Mouse (Mus musculus) kidney, embryonic 16.5 days (tissue): ENCODE measurements around the gene Mctp2. TPM values are rescaled to one million over a fixed set of nuclear protein-coding genes. Genes with fewer than 3 reads are reported as not detected.

ENCODE experiments used
- ATAC-seq: fragments of 200-750 bp; cut with Nextera tagmentation; 2 replicates; pipeline ENCODE4 v1.8.0; 2017; ENCODE audit warnings: moderate TSS enrichment; ENCODE audit not compliant: low FRiP score, low TSS enrichment
- H3K27ac ChIP-seq: fragments of 300-500 bp; sonication (generic); 2 replicates; pipeline ENCODE4 v1.5.1; 2014; ENCODE audit warnings: low read length
- H3K27me3 ChIP-seq: fragments of 300-500 bp; sonication (generic); 2 replicates; pipeline ENCODE4 v1.6.1; 2014; ENCODE audit warnings: low read length, control low read depth, mixed read lengths; ENCODE audit not compliant: insufficient read depth
- H3K36me3 ChIP-seq: fragments of 300-500 bp; sonication (generic); 2 replicates; pipeline ENCODE4 v1.6.1; 2014; ENCODE audit warnings: low read length, control low read depth, mixed read lengths; ENCODE audit not compliant: insufficient read depth
- H3K4me1 ChIP-seq: fragments of 300-500 bp; sonication (generic); 2 replicates; pipeline ENCODE4 v1.6.1; 2014; ENCODE audit warnings: low read length, control low read depth, mixed read lengths; ENCODE audit not compliant: insufficient read depth
- H3K4me2 ChIP-seq: fragments of 300-500 bp; sonication (generic); replicated peaks from 2 replicates; pipeline ENCODE4 v1.6.1; 2014; ENCODE audit warnings: low read depth, low read length
- H3K4me3 ChIP-seq: fragments of 300-500 bp; sonication (generic); 2 replicates; pipeline ENCODE4 v1.5.1; 2014; ENCODE audit warnings: mild to moderate bottlenecking, low read length
- H3K9ac ChIP-seq: fragments of 300-500 bp; sonication (generic); replicated peaks from 2 replicates; pipeline ENCODE4 v1.6.1; 2014; ENCODE audit warnings: low read length
- H3K9me3 ChIP-seq: fragments of 300-500 bp; sonication (generic); 2 replicates; pipeline ENCODE4 v1.6.1; 2016; ENCODE audit warnings: low read length, control low read depth
- WGBS: fragments of 180-500 bp; shearing (Covaris S2); extraction: QIAGEN DNeasy Blood & Tissue Kit; methylation state at CpG from one replicate; pipeline ENCODE4 v1.1.7; 2014; 5-methylcytosine and 5-hydroxymethylcytosine counted together
- polyA plus RNA-seq: library from polyadenylated mRNA; unstranded; fragments of >200 nt; fragmentation: Nextera tagmentation; extraction: Ambion mirVana; gene quantifications from 2 replicates; pipeline ENCODE4 v1.2.1, GENCODE M21; 2015

Mctp2 gene
- polyA plus RNA-seq, 1 experiment from 2014 or later: 5.0 TPM

DNA sequence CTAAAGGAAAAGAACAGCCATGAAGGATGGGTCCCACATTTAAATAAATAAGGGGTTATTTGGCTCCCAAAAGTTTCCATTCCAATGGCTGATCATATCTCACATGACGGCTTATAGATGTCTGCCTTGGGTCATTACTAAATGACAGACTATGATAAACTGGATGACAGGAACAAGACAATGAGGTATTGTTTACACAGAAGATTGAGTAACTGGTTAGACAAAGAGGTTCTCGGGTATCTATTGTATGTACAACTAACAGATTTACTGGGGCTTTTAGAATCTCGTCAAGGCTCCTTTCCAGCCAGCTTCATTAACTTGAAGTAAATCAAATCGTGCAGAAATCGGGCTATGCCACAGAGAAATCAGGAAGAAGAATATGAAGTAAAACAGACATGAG is 227.5 kb downstream of the Mctp2 start:
- Histone ChIP-seq H3K27me3 (no peaks in the 10 kb centered on the region), H3K4me1 (no peaks in the 10 kb centered on the region), H3K27ac (no peak overlapping the region), H3K4me2 (no peak overlapping the region), H3K36me3 (no peaks in the 10 kb centered on the region), H3K4me3 (no peak overlapping the region), H3K9ac (no peak overlapping the region), H3K9me3 (no peaks in the 10 kb centered on the region)
- 44% methylated on average over 5 of the region's 5 CpGs for whole genome bisulfite sequencing
- ATAC-seq: no peak

- 86% methylated on average over 13 of the region's 13 CpGs for WGBS
- Histone ChIP-seq H3K4me3 (no peak overlapping the region), H3K9me3 (no peaks in the 10 kb centered on the region), H3K27me3 (no peaks in the 10 kb centered on the region), H3K36me3 (no peaks in the 10 kb centered on the region), H3K4me2 (no peak overlapping the region), H3K9ac (no peak overlapping the region), H3K4me1 (no peaks in the 10 kb centered on the region), H3K27ac (no peak overlapping the region)
- no peak for ATAC-seq
Observed at GRCm38 (mm10) chr7:72071418-72072184, 234.8 kb downstream of the Mctp2 start.

DNA sequence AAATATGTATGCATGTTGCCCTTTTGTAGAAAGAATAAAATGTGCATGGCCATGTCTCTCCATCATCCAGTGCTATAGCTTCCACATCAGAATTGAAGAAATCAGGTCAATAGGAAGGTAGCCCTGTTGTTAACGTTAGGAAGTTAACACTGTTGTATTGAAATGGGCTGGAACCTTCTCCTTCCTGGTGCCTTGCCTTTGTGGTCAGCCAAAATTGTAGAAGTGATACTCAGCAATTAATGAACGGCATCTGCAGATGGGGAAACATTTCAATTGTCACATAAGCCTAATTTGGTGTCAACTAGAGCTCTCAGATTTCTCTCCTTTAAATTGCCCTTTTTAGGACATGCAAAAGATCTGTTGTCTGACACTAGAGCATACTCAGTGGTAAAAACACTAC is 238.0 kb downstream of the Mctp2 start:
- Histone ChIP-seq H3K9me3 (no peaks in the 10 kb centered on the region), H3K27me3 (no peaks in the 10 kb centered on the region), H3K4me2 (no peak overlapping the region), H3K9ac (no peak overlapping the region), H3K27ac (no peak overlapping the region), H3K36me3 (no peaks in the 10 kb centered on the region), H3K4me1 (no peaks in the 10 kb centered on the region), H3K4me3 (no peak overlapping the region)
- 61% methylated on average over 2 of the region's 2 CpGs for WGBS
- no peak for ATAC-seq

- no peak for ATAC-seq
Observed at GRCm38 (mm10) chr7:72066352-72066751, 240.1 kb downstream of the Mctp2 start.

GRCm38 (mm10) chr7:72051759-72052158 is 254.6 kb downstream of the Mctp2 start:
- no peak overlapping the region for H3K9ac ChIP-seq
- H3K4me1 ChIP-seq: no peaks in the 10 kb centered on the region
- no peak for ATAC-seq
- no peaks in the 10 kb centered on the region for H3K36me3 ChIP-seq
- no peak overlapping the region for H3K4me3 ChIP-seq
- H3K27ac ChIP-seq: no peak overlapping the region
- H3K9me3 ChIP-seq: no peaks in the 10 kb centered on the region
- no peak overlapping the region for H3K4me2 ChIP-seq
- 79% methylated on average over 2 of the region's 2 CpGs for WGBS
- no peaks in the 10 kb centered on the region for H3K27me3 ChIP-seq

More at GRCm38 (mm10) chr7:72066352-72066751, 240.1 kb downstream of the Mctp2 start:
- Histone ChIP-seq H3K4me2 (no peak overlapping the region), H3K9me3 (no peaks in the 10 kb centered on the region), H3K9ac (no peak overlapping the region), H3K27me3 (no peaks in the 10 kb centered on the region), H3K27ac (no peak overlapping the region), H3K36me3 (no peaks in the 10 kb centered on the region), H3K4me1 (no peaks in the 10 kb centered on the region), H3K4me3 (no peak overlapping the region)
- 91% methylated on average over 2 of the region's 2 CpGs for WGBS

DNA sequence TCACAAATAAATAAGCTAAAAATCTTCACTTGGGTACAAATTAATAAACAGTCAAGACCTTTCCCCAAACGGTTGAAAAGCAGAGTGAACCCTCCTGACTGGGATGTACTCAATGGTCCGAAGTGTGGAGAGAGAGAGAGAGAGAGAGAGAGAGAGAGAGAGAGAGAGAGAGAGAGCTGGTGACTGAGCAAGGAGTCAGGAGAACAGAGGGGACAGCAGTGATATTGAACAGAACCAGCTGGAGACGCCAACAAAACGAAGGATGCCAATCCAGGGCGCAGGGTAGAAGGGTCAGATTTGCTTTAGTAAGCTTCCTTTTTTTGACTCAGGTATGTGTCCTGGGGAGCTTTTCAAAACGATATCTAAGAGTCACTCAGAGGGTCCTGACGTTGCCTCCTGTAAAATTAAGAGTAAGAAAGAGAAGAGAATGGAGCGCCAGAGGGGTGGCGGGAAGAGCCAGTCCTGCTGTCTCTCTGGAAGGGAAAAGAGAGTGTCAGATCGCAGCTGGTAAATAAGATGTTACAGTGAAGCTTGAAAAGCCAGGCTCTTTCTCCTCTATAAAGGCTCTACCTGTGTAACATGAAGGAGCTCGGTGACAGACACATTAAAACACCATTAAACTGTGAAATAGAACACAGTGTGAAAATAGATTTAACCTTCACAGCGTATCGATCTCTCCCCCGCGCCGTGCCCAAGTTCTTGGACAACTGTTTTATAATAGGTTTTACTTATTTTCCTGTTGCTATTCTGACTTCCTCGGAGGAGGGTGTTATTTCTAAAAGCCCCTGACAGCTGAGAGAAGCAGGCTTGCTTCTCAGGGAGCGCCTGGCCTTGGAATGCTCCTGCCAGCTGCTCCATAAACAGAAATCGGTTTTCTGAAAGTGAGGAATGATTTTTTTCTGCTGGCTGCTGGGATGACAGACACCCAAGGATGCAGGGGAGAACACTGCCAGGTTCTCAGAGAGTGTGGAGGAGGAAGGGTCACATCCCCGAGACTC is 258.5 kb downstream of the Mctp2 start:
- Histone ChIP-seq H3K9me3 (no peaks in the 10 kb centered on the region), H3K27ac (no peak overlapping the region), H3K36me3 (no peaks in the 10 kb centered on the region), H3K4me3 (peak overlapping the region; percentile 1; the same call in 1 of the 2 replicates), H3K9ac (no peak overlapping the region), H3K4me1 (no peaks in the 10 kb centered on the region), H3K4me2 (peak overlapping the region; percentile 35), H3K27me3 (no peaks in the 10 kb centered on the region)
- ATAC-seq: no peak
- WGBS: 40% methylated on average over 20 of the region's 20 CpGs
